In genomic region chr1:121096551-121097550, GRCm38 (mm10) we compare ENCODE assay signal across 8 mouse cellular contexts.
DNase-seq lines count a peak whose midpoint lies in the region; ATAC-seq lines count a peak whose summit lies in the region.

No protein-coding gene starts in this region.

- 2% methylated on average over 28 of the region's 28 CpGs for WGBS in embryonic facial prominence, embryonic 10.5 days
- 7% methylated on average over 28 of the region's 28 CpGs for WGBS in heart, embryonic 15.5 days

- no peaks in the 10 kb centered on the region for H3K36me3 ChIP-seq in embryonic facial prominence, embryonic 10.5 days (replicated peaks)
- no peaks in the 10 kb centered on the region for H3K36me3 ChIP-seq in heart, embryonic 15.5 days

- peak overlapping the region; percentile 68 for H3K4me2 ChIP-seq in heart, embryonic 15.5 days

- peaks cover 44% of the 10 kb centered on the region for H3K27me3 ChIP-seq in embryonic facial prominence, embryonic 10.5 days (replicated peaks; ENCODE audit: low read depth, poor library complexity, severe bottlenecking)
- H3K27me3 ChIP-seq in heart, embryonic 15.5 days = no peaks in the 10 kb centered on the region

- peak; percentile 9 for DNase-seq in kidney, adult 18-20 months
- no peak for DNase-seq in kidney, adult 11 months
- peak; percentile 53 for DNase-seq in embryonic facial prominence, embryonic 10.5 days (ENCODE audit: low spot score)
- peak; percentile 49 for DNase-seq in kidney, postnatal 14 days
- DNase-seq in lung, postnatal 36 days = peak; percentile 59
- DNase-seq in urinary bladder, postnatal 36 days (ENCODE audit: low spot score in 2 of 2) = peak; percentile 6 to 8
- no peak for DNase-seq in ovary, adult 18-20 months (ENCODE audit: low spot score)

- H3K9me3 ChIP-seq in embryonic facial prominence, embryonic 10.5 days = no peaks in the 10 kb centered on the region
- H3K9me3 ChIP-seq in heart, embryonic 15.5 days (replicated peaks) = no peaks in the 10 kb centered on the region

- peak overlapping the region; percentile 38 for H3K9ac ChIP-seq in heart, embryonic 15.5 days

- H3K4me1 ChIP-seq in embryonic facial prominence, embryonic 10.5 days = peaks cover 10% of the 10 kb centered on the region
- H3K4me1 ChIP-seq in heart, embryonic 15.5 days (replicated peaks) = peaks cover 9% of the 10 kb centered on the region; the same call in 1 of the 2 replicates

- H3K27ac ChIP-seq in embryonic facial prominence, embryonic 10.5 days (replicated peaks) = no peak overlapping the region
- H3K27ac ChIP-seq in heart, embryonic 15.5 days = no peak overlapping the region

- no peak for ATAC-seq in heart, embryonic 15.5 days (replicated peaks; ENCODE audit: insufficient number of reproducible peaks, insufficient read depth, low FRiP score, low read depth)

- peak overlapping the region; percentile 50 for H3K4me3 ChIP-seq in embryonic facial prominence, embryonic 10.5 days
- peak overlapping the region; percentile 44 for H3K4me3 ChIP-seq in heart, embryonic 15.5 days

Comparison
In these comparisons a context has a peak if more than half of its experiments do, and no peak if none do; other contexts are left out.
1. DNase-seq: peak in kidney, adult 18-20 months (single experiment), embryonic facial prominence, embryonic 10.5 days (single experiment), kidney, postnatal 14 days (single experiment), lung, postnatal 36 days (single experiment) and urinary bladder, postnatal 36 days (2 of 2); none in kidney, adult 11 months (single experiment) and ovary, adult 18-20 months (single experiment).